Mouse (Mus musculus) thymus, adult 2 months (tissue): Measurements from ENCODE around the gene Brd3.

Experiments used
- CTCF ChIP-seq: fragments of 200-500 bp; IDR thresholded peaks from 2 replicates; pipeline ENCODE4 v1.5.1; 2012; ENCODE audit warnings: mild to moderate bottlenecking, control low read depth, low read length, moderate library complexity, borderline replicate concordance; ENCODE audit not compliant: control insufficient read depth, poor library complexity, insufficient read depth; ENCODE audit errors: extremely low read depth
- POLR2A ChIP-seq: fragments of 200-500 bp; IDR thresholded peaks from 2 replicates; pipeline ENCODE4 v1.6.1; 2012; ENCODE audit warnings: mild to moderate bottlenecking, low read length, control low read depth, moderate library complexity; ENCODE audit not compliant: control insufficient read depth, poor library complexity, insufficient read depth; ENCODE audit errors: extremely low read depth

- no peak for TF ChIP-seq CTCF
- no peak for TF ChIP-seq POLR2A
Measured at GRCm38 (mm10) chr2:27462901-27463300, 44.6 kb downstream of the Brd3 start.
